Mouse (Mus musculus): ENCODE measurements around the gene Gm20388. TPM values are rescaled to one million over a fixed set of nuclear protein-coding genes. Genes with fewer than 3 reads are reported as not detected.
A peak's percentile ranks its signal among the peaks of the same experiment; 100 is the strongest.
"Not testable (repeated sequence)": the region's sequence is repeated elsewhere in the genome, so short reads cannot be mapped to it uniquely, and the experiment has no call there.

Gm20388 gene
- total RNA-seq, 2 experiments from 2014 or later: 2.2 to 7.6 TPM

DNA sequence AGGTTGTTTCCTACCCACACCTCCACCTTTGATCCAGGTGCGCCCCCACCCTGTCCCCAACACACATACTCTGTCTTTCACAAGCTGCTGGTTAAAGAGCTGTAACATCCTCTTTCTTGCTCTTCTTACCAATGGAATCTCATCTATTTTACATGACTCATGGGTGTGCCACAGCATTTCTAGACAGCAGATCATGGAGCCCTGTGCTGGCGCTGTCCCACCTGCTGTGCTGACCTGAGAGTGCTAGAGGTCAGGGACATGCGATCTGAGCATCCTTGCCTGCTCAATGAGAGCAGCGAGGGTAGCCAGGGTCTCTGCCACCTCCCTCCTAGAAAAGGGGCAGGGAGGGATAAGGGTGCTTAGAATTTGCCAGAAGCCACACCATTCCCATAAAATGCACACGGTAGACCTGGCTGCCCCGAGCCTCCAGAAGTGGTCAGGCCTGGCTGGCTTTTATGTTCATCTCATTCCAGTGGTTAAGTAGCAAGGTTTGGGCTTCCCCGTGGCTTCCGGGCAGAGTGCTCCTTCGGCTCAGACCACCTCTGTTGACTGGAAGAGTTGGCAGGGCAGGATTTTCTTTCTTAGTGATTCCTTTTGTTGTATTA lies 3594.1 kb downstream of the Gm20388 start:
- DNase-seq (ENCODE audit: low spot score in 2 of 2): no peak
- H3K4me3 ChIP-seq: no peak overlapping the region
- no peak for TF ChIP-seq CTCF (conservative IDR thresholded peaks at IDR 0.05)
- no peak overlapping the region for H3K27ac ChIP-seq

DNA sequence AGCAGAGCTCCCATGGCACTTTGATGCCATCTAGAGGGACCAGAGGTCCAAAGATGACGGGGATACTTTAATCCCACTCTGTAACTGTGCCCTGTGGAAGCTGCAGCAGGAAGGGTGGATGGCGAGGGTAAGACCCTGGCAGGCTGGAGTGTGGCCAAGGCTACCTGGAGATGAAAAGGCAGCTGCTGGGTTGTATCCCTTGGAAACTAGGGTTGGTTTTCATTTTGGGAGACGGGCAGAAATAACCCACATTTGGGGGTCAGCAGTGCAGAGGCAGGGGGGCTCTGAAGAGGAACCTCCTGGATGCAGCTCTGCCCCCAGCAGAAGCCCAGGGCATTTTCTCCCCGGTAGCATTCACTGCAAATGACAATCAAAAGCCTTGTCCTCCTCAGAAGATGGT lies 3594.6 kb downstream of the Gm20388 start:
- Histone ChIP-seq H3K4me3 (no peak overlapping the region), H3K27ac (no peak overlapping the region)
- no peak for TF ChIP-seq CTCF (conservative IDR thresholded peaks at IDR 0.05)
- DNase-seq (ENCODE audit: low spot score in 2 of 2): no peak

DNA sequence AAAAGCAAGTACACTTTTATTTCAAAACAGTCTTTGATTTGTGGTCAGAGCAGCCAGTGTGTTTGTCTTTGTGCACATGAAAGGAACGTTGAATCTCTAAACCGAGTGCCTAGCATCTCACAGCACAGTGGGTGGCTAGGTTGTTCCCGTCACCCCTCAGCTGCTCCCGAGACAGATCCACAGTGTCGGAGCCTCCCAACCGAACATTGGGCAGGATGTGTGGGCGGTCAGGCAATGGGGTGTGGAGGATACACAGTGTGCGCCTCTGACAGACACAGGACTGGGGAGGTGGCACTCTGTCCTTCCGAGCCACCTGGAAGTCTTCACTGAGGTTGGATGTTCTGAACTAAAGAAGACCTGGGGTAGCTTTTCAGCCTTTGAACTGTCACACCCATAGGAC lies 3595.1 kb downstream of the Gm20388 start:
- H3K27ac ChIP-seq: no peak overlapping the region
- H3K4me3 ChIP-seq: no peak overlapping the region
- no peak for DNase-seq (ENCODE audit: low spot score in 2 of 2)
- no peak for TF ChIP-seq CTCF (conservative IDR thresholded peaks at IDR 0.05)

DNA sequence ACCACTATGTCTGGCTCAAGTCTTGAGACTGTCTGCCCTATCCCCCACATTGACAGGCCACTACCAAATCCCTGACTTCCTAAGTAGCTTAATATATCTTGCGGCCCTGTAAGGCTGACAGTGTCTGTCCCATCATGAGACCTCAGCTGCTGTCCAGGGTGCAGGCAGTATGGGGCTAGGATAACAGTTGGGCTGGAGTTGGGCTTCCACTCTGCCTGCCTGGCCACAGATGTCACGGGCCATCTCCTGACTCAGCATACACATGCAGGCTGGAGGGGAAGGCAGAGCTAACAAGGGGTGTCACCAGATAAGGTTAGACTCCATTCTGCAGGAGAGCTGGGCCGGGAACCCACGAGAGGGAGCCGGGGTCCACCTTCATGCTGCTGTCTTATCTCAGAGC lies 3596.5 kb downstream of the Gm20388 start:
- H3K4me3 ChIP-seq: no peak overlapping the region
- H3K27ac ChIP-seq: no peak overlapping the region
- TF ChIP-seq CTCF (conservative IDR thresholded peaks at IDR 0.05): no peak
- DNase-seq (ENCODE audit: low spot score in 2 of 2): no peak

DNA sequence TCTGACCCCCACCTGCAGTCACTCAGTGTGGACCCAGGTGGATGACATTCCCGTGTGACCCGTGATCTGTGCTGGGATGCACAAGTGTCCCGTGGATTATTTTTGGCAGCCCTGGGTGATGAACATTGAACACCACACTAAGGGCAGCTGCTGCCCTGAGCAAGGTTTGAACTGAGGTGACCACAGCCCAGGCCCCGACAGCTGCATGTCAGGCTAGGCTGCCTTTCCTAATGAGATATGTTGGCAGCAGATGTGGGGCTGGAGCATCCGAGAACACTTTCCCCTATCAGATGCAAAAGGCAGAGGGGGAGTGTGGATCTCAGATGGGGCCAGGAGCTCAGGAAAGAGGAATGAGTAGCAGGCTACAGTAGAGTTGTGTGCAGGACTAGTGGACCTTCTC lies 3600.2 kb downstream of the Gm20388 start:
- no peak for DNase-seq (ENCODE audit: low spot score in 2 of 2)
- no peak overlapping the region for H3K4me3 ChIP-seq
- no peak for TF ChIP-seq CTCF (conservative IDR thresholded peaks at IDR 0.05)
- no peak overlapping the region for H3K27ac ChIP-seq

DNA sequence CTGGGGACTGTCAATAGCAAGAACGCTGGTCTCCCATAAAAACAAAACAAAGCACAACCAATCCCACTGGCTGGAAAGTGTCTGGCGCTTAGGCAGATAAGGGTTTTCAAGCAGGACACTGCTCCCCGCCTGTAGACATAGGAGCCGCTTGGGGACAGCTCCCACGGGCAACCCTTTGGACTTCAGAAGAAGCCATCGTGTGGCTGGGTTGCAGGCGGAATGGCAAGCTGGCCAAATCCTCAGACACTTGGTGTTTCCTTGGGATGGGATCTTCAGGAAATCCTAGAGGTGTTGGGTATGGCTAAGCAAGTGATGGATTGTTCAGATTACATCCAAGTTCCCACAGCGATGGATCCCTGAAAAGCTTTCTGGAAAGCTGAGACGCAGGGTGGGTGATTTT lies 3603.5 kb downstream of the Gm20388 start:
- Histone ChIP-seq H3K4me3 (peak overlapping the region; percentile 76), H3K27ac (no peak overlapping the region)
- TF ChIP-seq CTCF (conservative IDR thresholded peaks at IDR 0.05): no peak
- no peak for DNase-seq (ENCODE audit: low spot score in 2 of 2)

DNA sequence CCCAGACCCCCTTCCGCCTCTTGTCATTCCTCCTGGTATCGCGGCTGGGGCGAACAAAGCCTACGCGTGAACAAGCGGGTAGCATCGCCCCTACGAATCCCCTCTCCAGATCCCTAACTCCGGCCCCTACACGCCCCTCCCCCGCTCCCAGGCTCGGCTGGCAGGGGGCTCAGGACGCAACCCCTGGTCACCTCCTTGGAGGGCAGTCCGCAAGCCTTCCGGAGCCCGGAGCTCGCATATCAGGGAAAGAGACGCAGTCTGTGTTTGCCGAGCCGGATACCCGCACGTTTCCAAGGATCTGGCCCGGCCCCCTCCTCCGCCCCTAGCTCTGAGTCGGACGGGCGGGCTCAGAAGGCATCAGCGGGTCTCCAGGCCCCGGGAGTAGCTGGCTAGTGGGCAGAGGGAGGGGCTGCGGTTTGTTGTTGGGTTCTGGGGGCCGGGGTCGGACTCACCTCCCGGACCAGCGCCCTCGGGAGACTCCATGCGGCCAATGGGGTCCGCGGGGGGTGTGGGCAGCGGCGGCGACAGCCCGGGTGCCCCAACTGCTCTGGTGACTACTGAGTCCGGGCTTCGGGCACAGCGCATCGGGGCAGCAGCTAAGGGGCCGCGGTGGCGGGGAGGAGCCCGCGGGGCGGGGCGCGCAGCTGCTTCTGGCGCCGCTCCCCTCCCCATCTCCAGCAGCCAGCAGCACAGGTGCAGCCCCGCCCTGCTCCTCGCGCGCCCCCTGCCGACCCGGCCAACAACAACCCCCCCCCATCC lies 3604.3 kb downstream of the Gm20388 start, which contains the start of gene Dbndd1:
Gene Dbndd1, minus strand, starts transcription at position 683 of the 759 bp plus-strand sequence.
- peak in 1 of 2 experiments; percentile 14 for DNase-seq (ENCODE audit: low spot score in 2 of 2)
- no peak for TF ChIP-seq CTCF (conservative IDR thresholded peaks at IDR 0.05)
- peak within 1 kb of the TSS; percentile 76 for H3K4me3 ChIP-seq
- H3K27ac ChIP-seq: peak within 1 kb of the TSS; percentile 80

DNA sequence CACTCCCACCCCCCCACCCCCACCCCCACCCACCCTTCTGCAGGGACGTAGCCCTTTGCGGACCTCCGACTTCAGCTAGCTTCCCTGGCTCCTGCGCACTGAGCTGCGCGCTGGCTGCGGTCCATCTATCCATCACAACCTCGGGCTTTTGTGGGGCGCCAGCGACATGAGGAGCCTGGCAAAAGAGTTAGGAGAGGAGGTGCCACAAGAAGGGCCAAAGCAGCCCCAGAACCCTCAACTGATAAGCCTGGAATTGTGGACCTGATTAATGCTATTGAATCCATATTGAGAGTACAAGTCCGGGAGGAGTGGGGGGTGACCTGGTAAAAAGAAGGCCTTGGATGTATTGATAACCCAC lies 3604.9 kb downstream of the Gm20388 start:
- 0 out of 2 replicates have a peak overlapping the region, but pooled peaks have one; percentile 36 for H3K27ac ChIP-seq
- TF ChIP-seq CTCF (conservative IDR thresholded peaks at IDR 0.05): no peak
- no peak for DNase-seq (ENCODE audit: low spot score in 2 of 2)
- peak overlapping the region; percentile 29; the same call in 1 of the 2 replicates for H3K4me3 ChIP-seq

DNA sequence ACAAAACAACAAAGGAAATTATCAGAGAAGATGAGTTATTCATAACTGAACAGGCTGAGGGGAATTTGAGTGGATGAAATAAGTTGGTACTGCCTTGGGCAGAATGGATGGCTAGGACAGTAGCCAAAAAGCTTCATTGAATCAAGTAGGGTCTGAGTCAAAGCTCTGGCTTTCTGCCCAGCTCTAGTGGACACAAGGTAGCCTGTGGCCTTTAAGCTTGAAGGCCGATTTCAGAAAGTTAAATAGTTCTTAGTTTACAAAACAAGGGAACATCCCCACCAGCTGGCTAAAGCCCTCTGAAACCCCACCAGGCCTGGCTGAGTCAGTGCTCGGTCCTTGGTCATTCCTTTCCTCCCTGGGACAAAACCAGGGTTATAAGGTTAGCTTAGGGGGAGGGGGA lies 3606.0 kb downstream of the Gm20388 start:
- DNase-seq (ENCODE audit: low spot score in 2 of 2): no peak

DNA sequence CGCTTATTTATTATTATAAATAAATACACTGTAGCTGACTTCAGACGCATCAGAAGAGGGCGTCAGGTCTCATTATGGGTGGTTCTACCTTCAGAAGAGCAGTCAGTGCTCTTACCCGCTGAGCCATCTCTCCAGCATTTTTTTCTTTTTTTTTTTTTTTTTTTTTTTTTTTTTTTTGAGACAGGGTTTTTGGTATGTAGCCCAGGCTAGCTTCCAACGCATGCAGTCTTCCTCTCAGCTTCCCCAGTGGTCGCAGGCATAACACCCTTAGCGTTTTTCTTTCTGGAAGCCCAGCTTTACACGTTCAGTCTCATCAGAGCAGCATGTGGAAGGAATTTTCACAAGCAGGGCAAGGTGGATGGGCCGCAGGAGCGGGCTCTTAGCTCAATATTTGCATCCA lies 3607.5 kb downstream of the Gm20388 start:
- no peak for TF ChIP-seq CTCF (conservative IDR thresholded peaks at IDR 0.05)
- Histone ChIP-seq H3K4me3 (peak overlapping the region; percentile 94; the same call in 1 of the 2 replicates), H3K27ac (no peak overlapping the region)
- DNase-seq (ENCODE audit: low spot score in 2 of 2): no peak

More for the DNA sequence above, 3606.0 kb downstream of the Gm20388 start:
- H3K27ac ChIP-seq: no peak overlapping the region
- no peak overlapping the region for H3K4me3 ChIP-seq
- TF ChIP-seq CTCF (conservative IDR thresholded peaks at IDR 0.05): no peak

DNA sequence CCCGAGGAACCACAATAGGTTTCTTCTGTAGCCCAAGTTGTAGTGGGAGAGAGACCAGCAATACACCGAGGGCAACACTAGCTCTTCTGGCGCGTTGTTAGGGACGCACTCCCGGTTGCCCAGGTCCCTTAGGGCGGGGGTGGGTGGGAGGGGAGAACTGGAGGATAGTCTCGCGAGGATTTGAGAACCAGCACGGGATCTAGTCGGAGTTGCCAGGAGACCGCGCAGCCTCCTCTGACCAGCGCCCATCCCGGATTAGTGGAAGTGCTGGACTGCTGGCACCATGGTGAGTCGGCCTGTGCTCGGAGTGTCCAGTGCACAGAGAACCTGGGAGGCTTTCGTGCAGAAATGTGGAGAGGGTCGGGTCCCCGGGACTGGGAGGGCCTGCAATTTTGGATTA lies 3608.0 kb downstream of the Gm20388 start, which contains the start of gene Gas8:
Gene Gas8, plus strand, starts transcription at position 168 of the 400 bp plus-strand sequence.
- peak; percentile 85 to 90 for DNase-seq (ENCODE audit: low spot score in 2 of 2)
- TF ChIP-seq CTCF (conservative IDR thresholded peaks at IDR 0.05): peak; percentile 71
- peak within 1 kb of the TSS; percentile 90 for H3K27ac ChIP-seq
- H3K4me3 ChIP-seq: peak within 1 kb of the TSS; percentile 94

DNA sequence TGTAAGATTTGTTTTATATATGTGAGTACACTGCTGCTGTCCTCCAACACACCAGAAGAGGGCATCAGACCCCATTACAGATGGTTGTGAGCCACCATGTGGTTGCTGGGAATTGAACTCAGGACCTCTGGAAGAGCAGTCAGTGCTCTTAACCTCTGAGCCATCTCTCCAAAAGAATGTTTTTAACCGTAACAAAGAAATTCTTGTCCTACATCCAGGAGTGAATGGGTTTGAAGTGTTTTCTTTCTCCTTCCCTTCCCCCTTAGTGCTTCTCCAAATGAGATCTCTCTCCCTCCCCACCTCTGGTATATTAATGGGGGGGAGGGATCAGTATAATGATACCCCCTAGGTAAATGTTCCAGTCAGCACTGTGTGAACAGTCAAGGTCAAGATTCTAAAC lies 3609.4 kb downstream of the Gm20388 start:
- DNase-seq (ENCODE audit: low spot score in 2 of 2); H3K4me3 ChIP-seq; H3K27ac ChIP-seq: not testable (repeated sequence)
- TF ChIP-seq CTCF (conservative IDR thresholded peaks at IDR 0.05): peak; percentile 31

DNA sequence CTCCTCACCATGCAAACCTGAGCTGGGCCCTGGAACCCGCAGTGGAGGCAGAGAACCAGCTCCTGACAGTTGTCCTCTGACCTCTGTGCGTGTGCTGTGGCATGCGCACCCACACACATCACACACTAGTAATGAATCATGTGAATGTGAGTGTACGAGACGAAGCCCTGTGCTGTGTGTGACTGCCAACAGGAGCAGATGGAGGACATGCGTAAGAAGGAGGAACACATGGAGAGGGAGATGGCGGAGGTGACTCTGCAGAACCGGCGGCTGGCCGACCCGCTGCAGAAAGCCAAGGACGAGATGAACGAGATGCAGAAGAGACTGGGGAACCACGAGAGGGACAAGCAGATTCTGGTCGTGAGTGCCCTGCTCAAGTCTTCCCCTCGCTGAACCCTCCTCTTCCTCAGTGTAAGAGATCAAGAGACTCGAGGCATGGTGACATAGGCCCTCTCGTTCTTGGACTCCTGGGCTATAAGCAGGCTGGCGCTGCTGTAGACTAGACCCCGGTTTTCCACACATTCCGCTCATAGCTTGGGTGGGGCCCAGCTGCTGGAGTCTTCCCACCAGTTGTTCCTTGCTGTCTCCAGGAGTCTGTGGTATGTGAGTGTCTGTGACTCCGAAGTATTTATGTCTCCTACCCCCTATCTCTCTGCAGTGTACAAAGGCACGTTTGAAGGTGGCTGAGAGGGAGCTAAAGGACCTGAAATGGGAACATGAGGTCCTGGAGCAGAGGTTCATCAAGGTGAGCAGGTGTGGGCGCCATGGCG lies 3617.3 kb downstream of the Gm20388 start:
- DNase-seq (ENCODE audit: low spot score in 2 of 2): peak; percentile 39 to 65
- Histone ChIP-seq H3K4me3 (no peak overlapping the region), H3K27ac (no peak overlapping the region)
- TF ChIP-seq CTCF (conservative IDR thresholded peaks at IDR 0.05): no peak
